Mouse (Mus musculus) spleen, adult 2 months (tissue): Measurements from ENCODE around the gene Thsd7a. TPM values are rescaled to one million over a fixed set of nuclear protein-coding genes. Genes with fewer than 3 reads are reported as not detected.

Experiments
- DNase-seq, 2 experiments: peaks; one replicate each; pipeline versions ENCODE4 v3.0.0 to v3.0.0-alpha.2; 2012 to 2021; ENCODE audit warnings: low spot score in 2 of 2, low read depth in 1 of 2
- H3K27ac ChIP-seq: fragments of 200-500 bp; 2 replicates; pipeline ENCODE4 v1.5.1; 2012; ENCODE audit warnings: low read length, inconsistent platforms; ENCODE audit not compliant: insufficient read depth
- H3K27me3 ChIP-seq: fragments of 200-500 bp; 2 replicates; pipeline ENCODE4 v1.6.1; 2012; ENCODE audit warnings: mild to moderate bottlenecking, moderate library complexity, low read length, inconsistent platforms; ENCODE audit not compliant: control insufficient read depth, insufficient read depth
- H3K36me3 ChIP-seq: fragments of 200-500 bp; 2 replicates; pipeline ENCODE4 v1.6.1; 2012; ENCODE audit warnings: mild to moderate bottlenecking, low read length, inconsistent platforms; ENCODE audit not compliant: control insufficient read depth, insufficient read depth
- H3K4me1 ChIP-seq: fragments of 200-500 bp; 2 replicates; pipeline ENCODE4 v1.6.1; 2011; ENCODE audit warnings: inconsistent platforms; ENCODE audit not compliant: control insufficient read depth, insufficient read depth, insufficient read length
- H3K4me3 ChIP-seq: fragments of 200-500 bp; 2 replicates; pipeline ENCODE4 v1.5.1; 2011; ENCODE audit warnings: mild to moderate bottlenecking, inconsistent platforms; ENCODE audit not compliant: insufficient read depth, insufficient read length; ENCODE audit errors: extremely low read depth
- CTCF ChIP-seq: fragments of 200-500 bp; IDR thresholded peaks from 2 replicates; pipeline ENCODE4 v1.5.1; 2011; ENCODE audit warnings: mild to moderate bottlenecking, inconsistent platforms; ENCODE audit not compliant: insufficient read depth, insufficient read length, insufficient replicate concordance; ENCODE audit errors: extremely low read depth
- POLR2A ChIP-seq: fragments of 200-500 bp; IDR thresholded peaks from 2 replicates; pipeline ENCODE4 v1.6.1; 2011; ENCODE audit warnings: low read depth, low read length, inconsistent platforms
- whole genome bisulfite sequencing: fragments of 180-500 bp; shearing (Covaris S2); methylation state at CpG from one replicate; pipeline ENCODE4 v1.1.7; 2018; 5-methylcytosine and 5-hydroxymethylcytosine counted together
- polyA plus RNA-seq: library from polyadenylated mRNA; depleted of rRNA; stranded (reverse); fragments of >200 nt; gene quantifications from 2 replicates; pipeline ENCODE4 v1.2.3, GENCODE M21; 2012

Thsd7a gene
- polyA plus RNA-seq, 1 experiment = 0.79 TPM

DNA sequence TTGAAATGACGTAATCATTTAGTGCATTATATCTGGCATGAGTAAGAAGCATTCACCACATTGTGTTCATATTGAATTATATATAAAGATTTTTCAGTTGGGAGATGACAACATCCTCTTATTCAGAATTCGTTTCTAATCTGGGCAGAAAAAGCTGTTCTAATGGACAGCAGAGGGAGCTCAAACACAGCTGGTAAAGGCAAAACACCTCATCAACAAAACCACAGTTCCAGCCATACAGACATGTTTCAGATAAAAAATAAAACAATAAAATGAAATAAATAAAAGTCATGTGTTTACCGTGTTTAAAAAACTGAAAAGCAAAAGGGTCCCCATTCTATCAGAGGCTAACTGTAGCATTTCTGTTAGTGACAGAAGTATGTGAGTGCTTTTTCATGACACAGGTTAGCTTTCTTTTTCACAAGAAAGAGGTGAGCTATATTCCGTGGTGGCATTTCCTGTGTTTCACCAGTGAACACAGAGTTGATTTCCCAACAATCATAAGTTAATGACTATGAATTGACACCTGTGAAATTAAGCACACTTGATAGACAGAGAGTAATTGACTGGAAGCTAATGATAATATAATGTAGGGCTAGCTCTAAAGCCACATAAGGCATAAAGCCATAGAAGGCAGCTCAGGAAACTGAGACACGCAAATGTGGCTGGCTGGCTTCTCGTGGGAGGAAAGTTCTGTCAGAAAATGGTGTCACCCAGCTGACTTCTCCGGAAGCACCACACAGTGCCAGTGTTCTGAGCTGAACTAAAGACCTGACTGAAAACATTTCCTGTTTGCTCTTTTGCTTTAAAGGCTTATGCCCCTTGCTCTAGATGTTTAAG is 433.9 kb downstream of the Thsd7a start:
- no peaks in the 10 kb centered on the region; the same call in 1 of the 2 replicates for H3K4me1 ChIP-seq
- 23% methylated on average over 7 of the region's 7 CpGs for WGBS
- no peak overlapping the region for H3K27ac ChIP-seq
- no peak for TF ChIP-seq CTCF
- TF ChIP-seq POLR2A = no peak
- no peaks in the 10 kb centered on the region for H3K27me3 ChIP-seq
- H3K36me3 ChIP-seq = no peaks in the 10 kb centered on the region
- H3K4me3 ChIP-seq = no peak overlapping the region
- DNase-seq = peak in 1 of 2 experiments; percentile 1

DNA sequence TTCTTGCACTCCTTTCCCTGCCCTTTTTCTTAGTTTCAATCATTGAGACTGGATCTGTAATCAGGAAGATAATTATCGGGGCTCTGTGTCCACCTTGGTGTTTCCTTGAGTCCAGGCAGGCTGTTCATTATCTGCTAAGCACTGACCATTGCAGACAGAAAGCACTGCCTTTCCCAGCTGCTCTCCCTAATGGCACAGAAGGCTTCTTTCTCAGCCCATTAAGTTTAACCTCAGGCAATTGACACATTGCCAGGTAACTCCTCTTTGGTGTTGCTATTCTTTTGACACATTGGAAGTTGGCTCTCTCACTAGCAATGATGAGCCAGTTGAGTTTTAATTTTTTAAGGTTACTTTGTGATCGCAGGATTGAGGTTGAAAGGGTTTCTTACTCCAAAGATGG is 441.7 kb downstream of the Thsd7a start:
- no peak overlapping the region for H3K27ac ChIP-seq
- WGBS = 84% methylated on average over 2 of the region's 2 CpGs
- no peak overlapping the region for H3K4me3 ChIP-seq
- H3K36me3 ChIP-seq = no peaks in the 10 kb centered on the region
- TF ChIP-seq POLR2A = no peak
- TF ChIP-seq CTCF = no peak
- DNase-seq = no peak
- H3K27me3 ChIP-seq = no peaks in the 10 kb centered on the region
- H3K4me1 ChIP-seq = no peaks in the 10 kb centered on the region

DNA sequence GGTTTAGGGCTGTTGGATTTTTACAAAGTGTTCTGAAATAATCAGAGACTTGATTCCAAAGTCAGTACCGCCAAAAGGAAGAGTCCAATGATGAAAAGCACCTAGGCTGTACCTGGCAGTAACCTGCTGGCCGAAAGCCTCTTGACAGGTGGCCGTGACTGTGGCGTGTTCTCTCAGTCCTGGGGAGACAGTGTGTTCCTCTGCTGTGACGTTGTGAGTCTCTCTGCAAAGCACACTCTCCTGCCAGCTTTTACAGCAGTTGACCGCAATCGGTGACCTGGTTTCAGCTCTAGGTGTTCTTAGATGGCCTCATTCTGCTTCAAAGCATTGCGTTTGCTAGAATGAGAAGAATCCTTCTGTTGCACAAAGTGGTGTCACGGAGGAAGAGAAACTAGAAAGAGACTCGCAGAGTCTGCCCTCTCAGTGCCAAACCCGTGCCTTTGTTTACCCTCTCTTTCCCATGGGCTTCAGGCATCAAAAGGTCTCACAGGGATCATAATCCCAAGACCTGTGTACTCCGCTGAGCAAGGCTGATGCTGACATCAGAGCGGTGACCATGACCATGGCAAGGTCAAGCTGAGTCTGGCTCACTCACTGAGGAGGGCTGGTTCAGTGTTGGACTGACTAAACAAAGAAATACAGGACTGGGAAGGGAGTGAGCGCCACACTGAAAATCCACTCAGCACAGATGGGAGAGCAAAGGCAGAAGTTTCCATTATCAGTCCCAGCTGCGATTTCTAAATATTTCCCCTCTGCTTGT is 486.4 kb downstream of the Thsd7a start:
- H3K36me3 ChIP-seq = no peaks in the 10 kb centered on the region
- TF ChIP-seq POLR2A (no peak), CTCF (no peak)
- H3K4me1 ChIP-seq = no peaks in the 10 kb centered on the region
- no peak overlapping the region for H3K4me3 ChIP-seq
- 88% methylated on average over 15 of the region's 15 CpGs for WGBS
- H3K27ac ChIP-seq = no peak overlapping the region
- no peaks in the 10 kb centered on the region for H3K27me3 ChIP-seq
- DNase-seq = no peak
